Mouse (Mus musculus) midbrain, postnatal 0 days (tissue): ENCODE data around the gene Arhgap33. TPM values are rescaled to one million over a fixed set of nuclear protein-coding genes. Genes with fewer than 3 reads are reported as not detected.
"Not testable (repeated sequence)": the region's sequence is repeated elsewhere in the genome, so short reads cannot be mapped to it uniquely, and the experiment has no call there.

ENCODE experiments used
- ATAC-seq: fragments of 200-750 bp; cut with Nextera tagmentation; 2 replicates; pipeline ENCODE4 v1.8.0; 2017; ENCODE audit warnings: moderate number of reproducible peaks, mild to moderate bottlenecking, moderate TSS enrichment, moderate library complexity; ENCODE audit not compliant: low FRiP score
- DNase-seq: peaks from one replicate; pipeline ENCODE4 v3.0.0-alpha.2; 2015; ENCODE audit warnings: low spot score
- H3K27ac ChIP-seq: fragments of 300-500 bp; sonication (generic); 2 replicates; pipeline ENCODE4 v1.5.1; 2014; ENCODE audit warnings: low read depth, mild to moderate bottlenecking, low read length, mixed read lengths
- H3K27me3 ChIP-seq: fragments of 300-500 bp; sonication (generic); 2 replicates; pipeline ENCODE4 v1.6.1; 2014; ENCODE audit warnings: low read length, control low read depth, mixed read lengths; ENCODE audit not compliant: insufficient read depth
- H3K36me3 ChIP-seq: fragments of 300-500 bp; sonication (generic); 2 replicates; pipeline ENCODE4 v1.6.1; 2014; ENCODE audit warnings: low read length, control low read depth, mixed read lengths; ENCODE audit not compliant: insufficient read depth
- H3K4me1 ChIP-seq: fragments of 300-500 bp; sonication (generic); 2 replicates; pipeline ENCODE4 v1.6.1; 2014; ENCODE audit warnings: mild to moderate bottlenecking, control low read depth, antibody characterized with exemption, low read length, mixed read lengths; ENCODE audit not compliant: insufficient read depth
- H3K4me2 ChIP-seq: fragments of 300-500 bp; sonication (generic); 2 replicates; pipeline ENCODE4 v1.6.1; 2014; ENCODE audit warnings: low read depth, mild to moderate bottlenecking, low read length, mixed read lengths; ENCODE audit not compliant: poor library complexity, severe bottlenecking
- H3K4me3 ChIP-seq: fragments of 300-500 bp; sonication (generic); 2 replicates; pipeline ENCODE4 v1.5.1; 2014; ENCODE audit warnings: low read depth, mild to moderate bottlenecking, low read length, moderate library complexity
- H3K9ac ChIP-seq: fragments of 300-500 bp; sonication (generic); replicated peaks from 2 replicates; pipeline ENCODE4 v1.6.1; 2014; ENCODE audit warnings: mild to moderate bottlenecking, low read length, moderate library complexity, mixed read lengths; ENCODE audit not compliant: poor library complexity, severe bottlenecking
- H3K9me3 ChIP-seq: fragments of 300-500 bp; sonication (generic); 2 replicates; pipeline ENCODE4 v1.6.1; 2016; ENCODE audit warnings: low read length, control low read depth
- CTCF ChIP-seq: IDR thresholded peaks from 2 replicates; pipeline ENCODE4 v1.5.1; 2016; ENCODE audit warnings: antibody characterized with exemption, mild to moderate bottlenecking
- WGBS: fragments of 180-500 bp; shearing (Covaris S2); extraction: QIAGEN DNeasy Blood & Tissue Kit; methylation state at CpG from one replicate; pipeline ENCODE4 v1.1.7; 2014; 5-methylcytosine and 5-hydroxymethylcytosine counted together
- microRNA-seq: library from miRNA; unstranded; fragments of <30 nt; microRNA quantifications from one replicate; pipeline ENCODE4, GENCODE M21; 2016; ENCODE audit warnings: borderline number of aligned reads
- polyA plus RNA-seq: library from polyadenylated mRNA; unstranded; fragments of >200 nt; fragmentation: Nextera tagmentation; extraction: Ambion mirVana; gene quantifications from 2 replicates; pipeline ENCODE4 v1.2.1, GENCODE M21; 2015
- total RNA-seq: library from RNA; depleted of rRNA; stranded (reverse); fragments of >200 nt; gene quantifications from 2 replicates; pipeline ENCODE4 v1.2.3, GENCODE M21; 2014; rRNA removed

The Arhgap33 gene
- total and polyA plus RNA-seq, 2 experiments from 2014 or later: 68.2 to 113 TPM

DNA sequence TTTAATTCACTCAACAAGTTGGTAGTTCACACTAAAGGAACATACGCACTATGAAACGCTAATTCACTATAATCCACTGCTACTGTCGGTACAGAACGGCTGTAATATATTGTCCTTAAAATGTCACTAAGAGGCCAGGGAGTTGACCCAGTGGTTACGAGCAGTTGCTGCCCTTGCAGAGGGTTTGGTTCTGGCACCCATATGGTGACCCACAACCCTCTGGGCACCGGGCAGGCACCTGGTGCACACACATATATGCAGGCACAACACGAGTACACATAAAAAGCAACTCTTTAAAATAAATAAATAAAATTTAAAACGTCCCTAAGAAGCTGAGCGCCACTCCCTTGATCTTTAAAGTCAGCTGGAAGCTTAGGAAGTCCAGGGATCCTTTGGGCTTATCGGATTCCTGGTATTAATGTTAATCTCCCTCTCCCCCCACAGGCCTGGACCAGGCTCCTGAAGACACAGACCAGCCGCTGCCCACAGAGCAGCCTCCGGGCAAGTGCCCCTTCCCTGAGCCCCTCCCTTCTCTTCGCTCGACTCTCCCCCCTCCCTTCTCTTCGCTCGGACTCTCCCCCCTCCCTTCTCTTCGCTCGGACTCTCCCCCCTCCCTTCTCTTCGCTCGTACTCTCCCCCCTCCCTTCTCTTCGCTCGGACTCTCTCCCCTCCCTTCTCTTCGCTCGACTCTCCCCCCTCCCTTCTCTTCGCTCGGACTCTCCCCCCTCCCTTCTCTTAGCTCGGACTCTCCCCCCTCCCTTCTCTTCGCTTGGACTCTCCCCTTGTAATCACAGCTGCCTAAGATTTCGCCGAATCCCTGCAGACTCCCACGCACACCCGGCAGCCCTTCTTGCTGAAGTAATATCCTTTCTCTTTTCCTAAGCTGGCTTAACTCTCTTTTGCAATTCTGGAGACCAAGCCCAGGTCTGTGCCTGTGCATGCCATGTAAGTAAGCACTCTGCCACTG, 57.2 kb downstream of the Arhgap33 start:
- no peaks in the 10 kb centered on the region for H3K36me3 ChIP-seq
- H3K4me2 ChIP-seq: peak overlapping the region; percentile 63
- peak overlapping the region; percentile 42; the same call in 1 of the 2 replicates for H3K9ac ChIP-seq
- peak overlapping the region; percentile 47; the same call in 1 of the 2 replicates for H3K27ac ChIP-seq
- H3K4me3 ChIP-seq: peak overlapping the region; percentile 34
- peak; percentile 57 for DNase-seq
- no peak for TF ChIP-seq CTCF
- 6% methylated on average over 25 of the region's 32 CpGs for whole genome bisulfite sequencing
- no peaks in the 10 kb centered on the region for H3K27me3 ChIP-seq
- ATAC-seq: no peak
- H3K9me3 ChIP-seq: no peaks in the 10 kb centered on the region
- H3K4me1 ChIP-seq: no peaks in the 10 kb centered on the region

DNA sequence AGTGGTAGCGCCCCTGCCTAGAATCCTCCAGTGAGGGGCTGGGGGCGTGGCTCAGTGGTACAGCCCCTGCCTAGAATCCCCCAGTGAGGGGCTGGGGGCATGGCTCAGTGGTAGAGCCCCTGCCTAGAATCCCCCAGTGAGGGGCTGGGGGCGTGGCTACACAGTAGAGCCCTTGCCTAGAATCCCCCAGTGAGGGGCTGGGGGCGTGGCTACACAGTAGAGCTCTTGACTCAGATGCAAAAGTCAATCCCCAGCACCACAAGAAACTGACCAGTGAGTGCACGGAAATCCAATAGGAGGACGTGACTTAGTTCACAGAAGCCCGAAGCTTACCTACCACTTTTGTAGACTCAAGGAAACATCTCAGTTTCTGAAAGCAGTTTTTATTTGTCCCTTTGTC, 58.7 kb downstream of the Arhgap33 start:
- not testable (repeated sequence) for H3K27ac ChIP-seq, H3K9ac ChIP-seq, H3K36me3 ChIP-seq, H3K4me1 ChIP-seq, H3K27me3 ChIP-seq, DNase-seq, H3K4me3 ChIP-seq, ATAC-seq, H3K4me2 ChIP-seq, H3K9me3 ChIP-seq
- WGBS: 85% methylated on average over 7 of the region's 7 CpGs

DNA sequence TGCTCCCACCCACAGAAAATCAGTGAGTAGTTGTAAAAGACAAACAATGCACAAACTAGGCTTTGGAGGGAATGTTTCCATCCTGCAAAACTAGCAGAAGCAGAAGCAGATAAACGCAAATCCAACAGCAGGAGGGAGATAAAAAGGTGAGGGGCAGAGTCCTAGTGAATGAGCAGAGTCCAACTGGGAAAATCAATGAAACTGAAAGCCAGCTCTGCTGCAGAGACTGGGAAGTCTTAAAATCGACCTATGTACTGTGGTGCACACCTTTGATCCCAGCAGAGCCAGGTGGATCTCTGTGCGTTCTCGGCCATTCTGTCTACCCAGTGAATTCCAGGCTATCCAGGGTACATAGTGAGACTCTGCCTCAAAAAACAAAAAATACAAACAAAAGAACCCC, 59.9 kb downstream of the Arhgap33 start:
- Histone ChIP-seq H3K36me3 (no peaks in the 10 kb centered on the region), H3K27me3 (no peaks in the 10 kb centered on the region), H3K9me3 (no peaks in the 10 kb centered on the region), H3K27ac (no peak overlapping the region), H3K4me1 (no peaks in the 10 kb centered on the region), H3K4me2 (no peak overlapping the region), H3K9ac (no peak overlapping the region), H3K4me3 (no peak overlapping the region)
- TF ChIP-seq CTCF: no peak
- WGBS: 59% methylated on average over 4 of the region's 4 CpGs
- ATAC-seq: no peak
- DNase-seq: no peak

DNA sequence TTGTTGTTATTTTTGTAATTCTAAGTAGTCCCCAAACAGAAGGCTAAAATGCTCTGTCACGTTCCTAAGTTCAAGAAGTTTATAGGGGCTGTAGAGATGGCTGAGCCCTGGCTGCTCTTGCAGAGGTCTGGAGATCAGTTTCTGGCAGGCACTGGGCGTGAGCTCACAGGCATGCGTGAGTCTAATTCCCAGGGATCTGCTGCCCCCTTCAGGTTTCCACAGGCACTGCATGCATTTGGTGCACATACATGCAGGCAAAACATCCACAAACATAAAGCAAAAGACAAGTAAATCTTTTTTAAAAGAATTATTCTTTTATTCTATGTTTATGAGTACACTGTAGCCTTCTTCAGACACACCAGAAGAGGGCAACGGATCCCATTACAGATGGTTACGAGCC, 62.4 kb downstream of the Arhgap33 start:
- H3K9ac ChIP-seq: no peak overlapping the region
- DNase-seq (peak; percentile 57), ATAC-seq (no peak)
- H3K4me2 ChIP-seq: no peak overlapping the region
- H3K9me3 ChIP-seq: no peaks in the 10 kb centered on the region
- H3K4me3 ChIP-seq: no peak overlapping the region
- H3K36me3 ChIP-seq: no peaks in the 10 kb centered on the region
- no peak overlapping the region for H3K27ac ChIP-seq
- WGBS: 46% methylated on average over 5 of the region's 5 CpGs
- TF ChIP-seq CTCF: peak; percentile 73
- peaks cover 5% of the 10 kb centered on the region for H3K27me3 ChIP-seq
- H3K4me1 ChIP-seq: no peaks in the 10 kb centered on the region

Small RNAs within 50 kb of the gene (microRNA-seq; reads per million reads assigned to microRNA genes)
- gene Gm38670: not detected

Other genes starting within 250 kb of the Arhgap33 start
Only the 30 nearest of the 34 such genes appear.
- 0.05 and 0.19 TPM in 2 replicates for gene E130208F15Rik, start 213.3 kb downstream of the Arhgap33 start, total RNA-seq
- gene E130208F15Rik, start 213.3 kb downstream of the Arhgap33 start, polyA plus RNA-seq: not detected in 2 replicates
- gene Sdhaf1, start 211.2 kb downstream of the Arhgap33 start, total RNA-seq: 11.5 and 14.7 TPM in 2 replicates
- gene Sdhaf1, start 211.2 kb downstream of the Arhgap33 start, polyA plus RNA-seq: 16.5 and 16.8 TPM in 2 replicates
- 44.8 and 47.5 TPM in 2 replicates for gene Lrfn3, start 172.3 kb downstream of the Arhgap33 start, total RNA-seq
- gene Lrfn3, start 172.3 kb downstream of the Arhgap33 start, polyA plus RNA-seq: 22.1 and 24.8 TPM in 2 replicates
- 20.6 and 23.5 TPM in 2 replicates for gene Tyrobp, start 121.3 kb downstream of the Arhgap33 start, total RNA-seq
- 43.7 and 46.5 TPM in 2 replicates for gene Tyrobp, start 121.3 kb downstream of the Arhgap33 start, polyA plus RNA-seq
- gene Hcst, start 115.2 kb downstream of the Arhgap33 start, total RNA-seq: not detected in 2 replicates
- gene Hcst, start 115.2 kb downstream of the Arhgap33 start, polyA plus RNA-seq: 0.54 and 0.76 TPM in 2 replicates
- gene Nfkbid, start 113.3 kb downstream of the Arhgap33 start, total RNA-seq: 2.1 and 2.2 TPM in 2 replicates
- gene Nfkbid, start 113.3 kb downstream of the Arhgap33 start, polyA plus RNA-seq: 2.2 and 2.8 TPM in 2 replicates
- gene Aplp1, start 89.5 kb downstream of the Arhgap33 start, total RNA-seq: 923 and 924 TPM in 2 replicates
- gene Aplp1, start 89.5 kb downstream of the Arhgap33 start, polyA plus RNA-seq: 811 and 814 TPM in 2 replicates
- gene Kirrel2, start 77.4 kb downstream of the Arhgap33 start, total RNA-seq: 0.99 and 4.9 TPM in 2 replicates
- 0.32 and 0.43 TPM in 2 replicates for gene Kirrel2, start 77.4 kb downstream of the Arhgap33 start, polyA plus RNA-seq
- 0.33 TPM in 1 of 2 replicates, not detected in the other for gene Nphs1, start 76.7 kb downstream of the Arhgap33 start, total RNA-seq
- gene Nphs1, start 76.7 kb downstream of the Arhgap33 start, polyA plus RNA-seq: 0.11 TPM in 1 of 2 replicates, not detected in the other
- not detected in 2 replicates for gene Prodh2, start 41.4 kb downstream of the Arhgap33 start, total RNA-seq
- not detected in 2 replicates for gene Prodh2, start 41.4 kb downstream of the Arhgap33 start, polyA plus RNA-seq
- 5.9 and 6.2 TPM in 2 replicates for gene Hspb6, start 17.1 kb upstream of the Arhgap33 start, total RNA-seq
- gene Hspb6, start 17.1 kb upstream of the Arhgap33 start, polyA plus RNA-seq: 13.4 and 13.5 TPM in 2 replicates
- gene Proser3, start 17.2 kb upstream of the Arhgap33 start, total RNA-seq: 15.2 and 23.3 TPM in 2 replicates
- 3.3 and 3.4 TPM in 2 replicates for gene Proser3, start 17.2 kb upstream of the Arhgap33 start, polyA plus RNA-seq
- 15.7 and 32.0 TPM in 2 replicates for gene Lin37, start 24.8 kb upstream of the Arhgap33 start, total RNA-seq
- 53.5 and 54.1 TPM in 2 replicates for gene Lin37, start 24.8 kb upstream of the Arhgap33 start, polyA plus RNA-seq
- 54.7 and 64.2 TPM in 2 replicates for gene U2af1l4, start 28.2 kb upstream of the Arhgap33 start, total RNA-seq
- 96.4 and 97.0 TPM in 2 replicates for gene U2af1l4, start 28.2 kb upstream of the Arhgap33 start, polyA plus RNA-seq
- gene Gm49396, start 28.3 kb upstream of the Arhgap33 start, total RNA-seq: 6.0 and 8.4 TPM in 2 replicates
- 4.9 and 7.2 TPM in 2 replicates for gene Gm49396, start 28.3 kb upstream of the Arhgap33 start, polyA plus RNA-seq
- 63.8 and 133 TPM in 2 replicates for gene Psenen, start 28.6 kb upstream of the Arhgap33 start, total RNA-seq
- gene Psenen, start 28.6 kb upstream of the Arhgap33 start, polyA plus RNA-seq: 135 and 144 TPM in 2 replicates
- gene Igflr1, start 30.4 kb upstream of the Arhgap33 start, total RNA-seq: 0.99 and 1.9 TPM in 2 replicates
- 3.1 and 5.6 TPM in 2 replicates for gene Igflr1, start 30.4 kb upstream of the Arhgap33 start, polyA plus RNA-seq
- 38.8 and 39.5 TPM in 2 replicates for gene Kmt2b, start 53.7 kb upstream of the Arhgap33 start, total RNA-seq
- gene Kmt2b, start 53.7 kb upstream of the Arhgap33 start, polyA plus RNA-seq: 5.3 and 8.3 TPM in 2 replicates
- gene Zbtb32, start 63.8 kb upstream of the Arhgap33 start, total RNA-seq: not detected in 2 replicates
- 0.22 and 0.39 TPM in 2 replicates for gene Zbtb32, start 63.8 kb upstream of the Arhgap33 start, polyA plus RNA-seq
- 0.76 and 1.5 TPM in 2 replicates for gene Upk1a, start 77.8 kb upstream of the Arhgap33 start, total RNA-seq
- gene Upk1a, start 77.8 kb upstream of the Arhgap33 start, polyA plus RNA-seq: 0.65 and 0.84 TPM in 2 replicates
- gene Cox6b1, start 91.1 kb upstream of the Arhgap33 start, total RNA-seq: 310 and 337 TPM in 2 replicates
- 1,351 and 1,409 TPM in 2 replicates for gene Cox6b1, start 91.1 kb upstream of the Arhgap33 start, polyA plus RNA-seq
- 1.2 TPM in 1 of 2 replicates, not detected in the other for gene Etv2, start 100.8 kb upstream of the Arhgap33 start, total RNA-seq
- gene Etv2, start 100.8 kb upstream of the Arhgap33 start, polyA plus RNA-seq: 0.15 TPM in 1 of 2 replicates, not detected in the other
- 163 and 185 TPM in 2 replicates for gene Rbm42, start 115.3 kb upstream of the Arhgap33 start, total RNA-seq
- 120 and 123 TPM in 2 replicates for gene Rbm42, start 115.3 kb upstream of the Arhgap33 start, polyA plus RNA-seq
- gene Haus5, start 129.9 kb upstream of the Arhgap33 start, total RNA-seq: 17.9 and 22.7 TPM in 2 replicates
- gene Haus5, start 129.9 kb upstream of the Arhgap33 start, polyA plus RNA-seq: 19.8 and 20.0 TPM in 2 replicates
- not detected in 2 replicates for gene Pmis2, start 136.5 kb upstream of the Arhgap33 start, total RNA-seq
- gene Pmis2, start 136.5 kb upstream of the Arhgap33 start, polyA plus RNA-seq: not detected in 2 replicates
- not detected in 2 replicates for gene 2200002J24Rik, start 163.9 kb upstream of the Arhgap33 start, total RNA-seq
- gene 2200002J24Rik, start 163.9 kb upstream of the Arhgap33 start, polyA plus RNA-seq: not detected in 2 replicates
- gene Atp4a, start 177.1 kb upstream of the Arhgap33 start, total RNA-seq: 0.82 and 2.3 TPM in 2 replicates
- gene Atp4a, start 177.1 kb upstream of the Arhgap33 start, polyA plus RNA-seq: 2.7 and 2.8 TPM in 2 replicates
- gene Tmem147, start 194.5 kb upstream of the Arhgap33 start, total RNA-seq: 166 and 167 TPM in 2 replicates
- 290 and 318 TPM in 2 replicates for gene Tmem147, start 194.5 kb upstream of the Arhgap33 start, polyA plus RNA-seq
- gene Gapdhs, start 208.6 kb upstream of the Arhgap33 start, total RNA-seq: not detected in 2 replicates
- gene Gapdhs, start 208.6 kb upstream of the Arhgap33 start, polyA plus RNA-seq: 0.79 and 0.80 TPM in 2 replicates
- 2.4 and 4.0 TPM in 2 replicates for gene Sbsn, start 216.4 kb upstream of the Arhgap33 start, total RNA-seq
- 1.8 and 4.1 TPM in 2 replicates for gene Sbsn, start 216.4 kb upstream of the Arhgap33 start, polyA plus RNA-seq